ENCODE assay signal across 8 mouse cellular contexts in genomic region chr2:119675831-119676230, GRCm38 (mm10). TPM values are rescaled to one million over a fixed set of nuclear protein-coding genes. Genes with fewer than 3 reads are reported as not detected.
DNase-seq lines count a peak whose midpoint lies in the region; ATAC-seq and TF ChIP-seq lines count a peak whose summit lies in the region.

No protein-coding gene starts in this region.

- H3K9me3 ChIP-seq in limb, embryonic 14.5 days (ENCODE audit: control insufficient read depth, low read length) = no peaks in the 10 kb centered on the region
- H3K9me3 ChIP-seq in stomach, embryonic 16.5 days (replicated peaks; ENCODE audit: control insufficient read depth, low read length) = no peaks in the 10 kb centered on the region

- peak overlapping the region; percentile 93 for H3K9ac ChIP-seq in limb, embryonic 14.5 days (ENCODE audit: low read depth, low read length, severe bottlenecking)
- peak overlapping the region; percentile 98 for H3K9ac ChIP-seq in stomach, embryonic 16.5 days (ENCODE audit: low read length)

- peak overlapping the region; percentile 63 for H3K4me2 ChIP-seq in limb, embryonic 14.5 days (replicated peaks; ENCODE audit: low read depth, low read length, severe bottlenecking)
- H3K4me2 ChIP-seq in stomach, embryonic 16.5 days (ENCODE audit: low read depth, low read length) = peak overlapping the region; percentile 78

- TF ChIP-seq CTCF in spleen, adult 2 months (IDR thresholded peaks at IDR 0.05; ENCODE audit: extremely low read depth, insufficient read depth, insufficient read length, insufficient replicate concordance) = no peak
- TF ChIP-seq CTCF in embryonic fibroblast, embryonic 13.5 days (IDR thresholded peaks at IDR 0.05; ENCODE audit: borderline replicate concordance, insufficient read depth, low read length) = no peak

- no peaks in the 10 kb centered on the region for H3K36me3 ChIP-seq in spleen, adult 2 months (ENCODE audit: control insufficient read depth, insufficient read depth, low read length)
- H3K36me3 ChIP-seq in limb, embryonic 14.5 days (ENCODE audit: control insufficient read depth, insufficient read depth, low read length) = peaks cover 5% of the 10 kb centered on the region
- no peaks in the 10 kb centered on the region for H3K36me3 ChIP-seq in stomach, embryonic 16.5 days (ENCODE audit: control insufficient read depth, insufficient read depth, low read length)

- WGBS in spleen, adult 2 months = 2% methylated on average over 5 of the region's 5 CpGs
- 6% methylated on average over 5 of the region's 5 CpGs for WGBS in limb, embryonic 14.5 days
- WGBS in stomach, embryonic 16.5 days = 2% methylated on average over 5 of the region's 5 CpGs

- H3K4me1 ChIP-seq in spleen, adult 2 months (ENCODE audit: control insufficient read depth, insufficient read depth, insufficient read length) = 0 out of 2 replicates have a peak, but pooled peaks cover 1% of the 10 kb centered on the region
- H3K4me1 ChIP-seq in embryonic fibroblast, embryonic 13.5 days (ENCODE audit: control insufficient read depth, insufficient read depth, low read length) = no peaks in the 10 kb centered on the region
- peaks cover 12% of the 10 kb centered on the region for H3K4me1 ChIP-seq in limb, embryonic 14.5 days (ENCODE audit: control insufficient read depth, insufficient read depth, low read length)
- peaks cover 8% of the 10 kb centered on the region for H3K4me1 ChIP-seq in stomach, embryonic 16.5 days (ENCODE audit: control insufficient read depth, insufficient read depth, low read length)

- TF ChIP-seq POLR2A in spleen, adult 2 months (IDR thresholded peaks at IDR 0.05; ENCODE audit: low read depth, low read length) = no peak
- TF ChIP-seq POLR2A in embryonic fibroblast, embryonic 13.5 days (IDR thresholded peaks at IDR 0.05; ENCODE audit: low read depth, low read length) = no peak
- TF ChIP-seq POLR2A in limb, embryonic 14.5 days (IDR thresholded peaks at IDR 0.05; ENCODE audit: borderline replicate concordance, extremely low read depth, insufficient read depth, insufficient read length) = no peak

- peak overlapping the region; percentile 89 for H3K4me3 ChIP-seq in spleen, adult 2 months (ENCODE audit: extremely low read depth, insufficient read depth, insufficient read length)
- peak overlapping the region; percentile 94 for H3K4me3 ChIP-seq in embryonic fibroblast, embryonic 13.5 days (ENCODE audit: insufficient read depth, low read length)
- peak overlapping the region; percentile 94 for H3K4me3 ChIP-seq in limb, embryonic 14.5 days (replicated peaks; ENCODE audit: low read length)
- H3K4me3 ChIP-seq in stomach, embryonic 16.5 days (replicated peaks; ENCODE audit: low read length) = peak overlapping the region; percentile 100

- H3K27ac ChIP-seq in spleen, adult 2 months (ENCODE audit: insufficient read depth, low read length) = no peak overlapping the region
- no peak overlapping the region for H3K27ac ChIP-seq in embryonic fibroblast, embryonic 13.5 days (ENCODE audit: insufficient read depth, low read length)
- no peak overlapping the region for H3K27ac ChIP-seq in limb, embryonic 14.5 days (replicated peaks; ENCODE audit: low read depth, low read length)
- H3K27ac ChIP-seq in stomach, embryonic 16.5 days (ENCODE audit: low read length) = no peak overlapping the region

- intact Hi-C loops in gastrocnemius, postnatal 14 days (cut with DNase I; ENCODE audit: low total_unique reads) = no loop called here

- no peak for ATAC-seq in limb, embryonic 14.5 days (ENCODE audit: low FRiP score, low read depth)
- no peak for ATAC-seq in stomach, embryonic 16.5 days (ENCODE audit: insufficient read depth, low FRiP score)

- no peaks in the 10 kb centered on the region for H3K27me3 ChIP-seq in spleen, adult 2 months (ENCODE audit: control insufficient read depth, insufficient read depth, low read length)
- H3K27me3 ChIP-seq in limb, embryonic 14.5 days (ENCODE audit: control insufficient read depth, insufficient read depth, low read length) = no peaks in the 10 kb centered on the region
- no peaks in the 10 kb centered on the region for H3K27me3 ChIP-seq in stomach, embryonic 16.5 days (ENCODE audit: control insufficient read depth, insufficient read depth, low read length)

- no peak for DNase-seq in spleen, adult 2 months (ENCODE audit: low read depth in 1 of 2, low spot score in 2 of 2)
- DNase-seq in spleen, postnatal 4 days (ENCODE audit: low spot score in 2 of 2) = no peak
- no peak for DNase-seq in limb, embryonic 14.5 days (ENCODE audit: low spot score)
- DNase-seq in gastrocnemius, postnatal 14 days = no peak
- no peak for DNase-seq in right cerebral cortex, postnatal 10 days (ENCODE audit: low spot score in 2 of 2)
- DNase-seq in cerebellum, adult 9-11 months = no peak

RNA-seq across cellular contexts. Expression of gene Rtf1, which starts 1.0 kb away (rescaled TPM):
- polyA plus RNA-seq in spleen, adult 2 months (2012; rRNA removed) = 7.4 and 7.9 TPM in 2 replicates
- polyA plus RNA-seq in embryonic fibroblast, embryonic 13.5 days (2011; ENCODE audit: insufficient read length, low read depth, missing spikeins) = 27.9 and 31.2 TPM in 2 replicates
- 30.0 and 32.3 TPM in 2 replicates for polyA plus RNA-seq in limb, embryonic 14.5 days (2012; rRNA removed)
- 33.2 and 33.7 TPM in 2 replicates for polyA plus RNA-seq in limb, embryonic 14.5 days (2014; fragmentation: Nextera tagmentation; extraction: Ambion mirVana)
- 30.3 and 36.8 TPM in 2 replicates for polyA plus RNA-seq in stomach, embryonic 16.5 days (2015; fragmentation: Nextera tagmentation; extraction: Ambion mirVana)
- total RNA-seq in gastrocnemius, postnatal 14 days (2021) = 10 to 100 TPM; 22.3 to 23.0 TPM

RNA-seq across cellular contexts. Expression of gene Ndufaf1, which starts 13.2 kb away (rescaled TPM):
- 1.5 and 2.1 TPM in 2 replicates for polyA plus RNA-seq in spleen, adult 2 months (2012; rRNA removed)
- 29.9 and 31.3 TPM in 2 replicates for polyA plus RNA-seq in embryonic fibroblast, embryonic 13.5 days (2011; ENCODE audit: insufficient read length, low read depth, missing spikeins)
- 14.6 and 18.8 TPM in 2 replicates for polyA plus RNA-seq in limb, embryonic 14.5 days (2012; rRNA removed)
- polyA plus RNA-seq in limb, embryonic 14.5 days (2014; fragmentation: Nextera tagmentation; extraction: Ambion mirVana) = 41.9 and 44.0 TPM in 2 replicates
- polyA plus RNA-seq in stomach, embryonic 16.5 days (2015; fragmentation: Nextera tagmentation; extraction: Ambion mirVana) = 41.1 and 48.1 TPM in 2 replicates
- total RNA-seq in gastrocnemius, postnatal 14 days (2021) = 10 to 100 TPM; 40.8 to 47.7 TPM

RNA-seq across cellular contexts. Expression of gene Oip5, which starts 57.6 kb away (rescaled TPM):
- polyA plus RNA-seq in spleen, adult 2 months (2012; rRNA removed) = 3.7 and 7.2 TPM in 2 replicates
- polyA plus RNA-seq in embryonic fibroblast, embryonic 13.5 days (2011; ENCODE audit: insufficient read length, low read depth, missing spikeins) = 9.0 and 11.1 TPM in 2 replicates
- 19.6 and 19.8 TPM in 2 replicates for polyA plus RNA-seq in limb, embryonic 14.5 days (2012; rRNA removed)
- 16.3 and 16.6 TPM in 2 replicates for polyA plus RNA-seq in limb, embryonic 14.5 days (2014; fragmentation: Nextera tagmentation; extraction: Ambion mirVana)
- polyA plus RNA-seq in stomach, embryonic 16.5 days (2015; fragmentation: Nextera tagmentation; extraction: Ambion mirVana) = 22.3 and 24.9 TPM in 2 replicates
- total RNA-seq in gastrocnemius, postnatal 14 days (2021) = 1 to 10 TPM in 1 of 2 experiments, under 1 TPM in 1; 0.82 to 1.2 TPM

RNA-seq across cellular contexts. Expression of gene Nusap1, which starts 57.7 kb away (rescaled TPM):
- polyA plus RNA-seq in spleen, adult 2 months (2012; rRNA removed) = 1.3 and 1.7 TPM in 2 replicates
- polyA plus RNA-seq in embryonic fibroblast, embryonic 13.5 days (2011; ENCODE audit: insufficient read length, low read depth, missing spikeins) = 33.0 and 59.3 TPM in 2 replicates
- polyA plus RNA-seq in limb, embryonic 14.5 days (2012; rRNA removed) = 24.3 and 37.8 TPM in 2 replicates
- polyA plus RNA-seq in limb, embryonic 14.5 days (2014; fragmentation: Nextera tagmentation; extraction: Ambion mirVana) = 51.9 and 58.6 TPM in 2 replicates
- 62.7 and 65.4 TPM in 2 replicates for polyA plus RNA-seq in stomach, embryonic 16.5 days (2015; fragmentation: Nextera tagmentation; extraction: Ambion mirVana)
- 1 to 10 TPM; 3.1 TPM for total RNA-seq in gastrocnemius, postnatal 14 days (2021)
